Comparison of ENCODE assay signal across 22 mouse cellular contexts in genomic region chr10:84142741-84143454, GRCm38 (mm10).
DNase-seq lines count a peak whose midpoint lies in the region; ATAC-seq lines count a peak whose summit lies in the region.
"Had no signal": no experiment of that assay in that cellular context is flagged by ENCODE, and none has a peak within 500 bp of the region (broad histone marks: within the 10 kb centered on the region; RNA-seq: fewer than 3 reads in every experiment).

No protein-coding gene starts in this region.

- no peaks in the 10 kb centered on the region for H3K36me3 ChIP-seq in limb, embryonic 12.5 days
- no peaks in the 10 kb centered on the region for H3K36me3 ChIP-seq in limb, embryonic 10.5 days
- H3K36me3 ChIP-seq in embryonic facial prominence, embryonic 11.5 days (replicated peaks; ENCODE audit: control insufficient read depth, insufficient read depth, low read depth, low read length): no peaks in the 10 kb centered on the region
- H3K36me3 ChIP-seq: forebrain, embryonic 12.5 days; heart, embryonic 10.5 days; hindbrain, embryonic 13.5 days; intestine, embryonic 15.5 days; limb, embryonic 15.5 days; liver, embryonic 15.5 days had no signal

- no peak overlapping the region for H3K9ac ChIP-seq in limb, embryonic 12.5 days (replicated peaks)
- no peak overlapping the region for H3K9ac ChIP-seq in embryonic facial prominence, embryonic 11.5 days (replicated peaks; ENCODE audit: low read length)
- H3K9ac ChIP-seq: forebrain, embryonic 12.5 days; hindbrain, embryonic 13.5 days; intestine, embryonic 15.5 days; limb, embryonic 15.5 days; liver, embryonic 15.5 days had no signal

- no peak overlapping the region for H3K4me2 ChIP-seq in limb, embryonic 12.5 days
- no peak overlapping the region for H3K4me2 ChIP-seq in embryonic facial prominence, embryonic 11.5 days (ENCODE audit: low read depth, low read length)
- H3K4me2 ChIP-seq: forebrain, embryonic 12.5 days; hindbrain, embryonic 13.5 days; intestine, embryonic 15.5 days; limb, embryonic 15.5 days; liver, embryonic 15.5 days had no signal

- no peak for DNase-seq in limb, embryonic 10.5 days (ENCODE audit: low spot score)
- DNase-seq in embryonic facial prominence, embryonic 11.5 days (ENCODE audit: low spot score): peak; percentile 60
- peak; percentile 65 for DNase-seq in lung, postnatal 10 days
- no peak for DNase-seq in heart, postnatal 14 days
- DNase-seq in heart, adult 18-20 months: no peak
- DNase-seq in frontal cortex, adult 2 months (ENCODE audit: extremely low spot score in 1 of 2, low spot score in 1 of 2): no peak
- DNase-seq: adrenal gland, adult 2 months; B cell, adult 2 months; cerebellum, adult 9-10 months; gastrocnemius, postnatal 10 days; kidney, adult 9 months; kidney, postnatal 25 days; retina, postnatal 1 day; thymus, adult 2 months had no signal

- no peaks in the 10 kb centered on the region for H3K27me3 ChIP-seq in limb, embryonic 12.5 days
- H3K27me3 ChIP-seq in limb, embryonic 10.5 days (ENCODE audit: low read depth, poor library complexity, severe bottlenecking): no peaks in the 10 kb centered on the region
- no peaks in the 10 kb centered on the region for H3K27me3 ChIP-seq in embryonic facial prominence, embryonic 11.5 days (ENCODE audit: control insufficient read depth, insufficient read depth, low read length)
- H3K27me3 ChIP-seq: forebrain, embryonic 12.5 days; hindbrain, embryonic 13.5 days; intestine, embryonic 15.5 days; limb, embryonic 15.5 days; liver, embryonic 15.5 days had no signal

- peaks cover 20% of the 10 kb centered on the region for H3K4me1 ChIP-seq in limb, embryonic 12.5 days (replicated peaks)
- peaks cover 15% of the 10 kb centered on the region for H3K4me1 ChIP-seq in limb, embryonic 10.5 days
- 0 out of 2 replicates have a peak, but pooled peaks cover 2% of the 10 kb centered on the region for H3K4me1 ChIP-seq in embryonic facial prominence, embryonic 11.5 days (ENCODE audit: control insufficient read depth, insufficient read depth, low read length)
- H3K4me1 ChIP-seq: forebrain, embryonic 12.5 days; hindbrain, embryonic 13.5 days; intestine, embryonic 15.5 days; liver, embryonic 15.5 days had no signal

- intact Hi-C loops in heart, postnatal 14 days (cut with DNase I): no loop called here

- WGBS in limb, embryonic 12.5 days: 72% methylated on average over 8 of the region's 8 CpGs
- 88% methylated on average over 8 of the region's 8 CpGs for WGBS in limb, embryonic 10.5 days
- 60% methylated on average over 8 of the region's 8 CpGs for WGBS in embryonic facial prominence, embryonic 11.5 days

- ATAC-seq in limb, embryonic 12.5 days (ENCODE audit: insufficient number of reproducible peaks, insufficient read depth, low FRiP score, low TSS enrichment, low read depth): no peak
- ATAC-seq in embryonic facial prominence, embryonic 11.5 days (replicated peaks; ENCODE audit: insufficient number of reproducible peaks, low FRiP score, low TSS enrichment, low read depth): no peak
- ATAC-seq: intestine, embryonic 15.5 days had no signal

- H3K9me3 ChIP-seq in limb, embryonic 12.5 days: no peaks in the 10 kb centered on the region
- H3K9me3 ChIP-seq in limb, embryonic 10.5 days (replicated peaks): no peaks in the 10 kb centered on the region
- H3K9me3 ChIP-seq in embryonic facial prominence, embryonic 11.5 days (replicated peaks; ENCODE audit: control insufficient read depth, low read length): no peaks in the 10 kb centered on the region
- H3K9me3 ChIP-seq: forebrain, embryonic 12.5 days; heart, embryonic 10.5 days; hindbrain, embryonic 13.5 days; intestine, embryonic 15.5 days; limb, embryonic 15.5 days; liver, embryonic 15.5 days had no signal

- 0 out of 2 replicates have a peak overlapping the region, but pooled peaks have one; percentile 35 for H3K27ac ChIP-seq in limb, embryonic 12.5 days
- H3K27ac ChIP-seq in limb, embryonic 10.5 days: no peak overlapping the region
- no peak overlapping the region for H3K27ac ChIP-seq in embryonic facial prominence, embryonic 11.5 days (replicated peaks; ENCODE audit: low read depth, low read length)
- H3K27ac ChIP-seq: forebrain, embryonic 12.5 days; heart, embryonic 10.5 days; hindbrain, embryonic 13.5 days; intestine, embryonic 15.5 days; left cerebral cortex, adult 2 months; liver, embryonic 15.5 days had no signal

- no peak overlapping the region for H3K4me3 ChIP-seq in limb, embryonic 12.5 days (replicated peaks)
- no peak overlapping the region for H3K4me3 ChIP-seq in limb, embryonic 10.5 days
- no peak overlapping the region for H3K4me3 ChIP-seq in embryonic facial prominence, embryonic 11.5 days (ENCODE audit: low read depth, low read length)
- H3K4me3 ChIP-seq: forebrain, embryonic 12.5 days; heart, embryonic 10.5 days; hindbrain, embryonic 13.5 days; intestine, embryonic 15.5 days; left cerebral cortex, adult 2 months; limb, embryonic 15.5 days; liver, embryonic 15.5 days had no signal

Comparison
In these comparisons a context has a peak if more than half of its experiments do, and no peak if none do; other contexts are left out.
1. DNase-seq: peak in embryonic facial prominence, embryonic 11.5 days (single experiment) and lung, postnatal 10 days (single experiment); none in limb, embryonic 10.5 days (single experiment), heart, postnatal 14 days (0 of 2), heart, adult 18-20 months (0 of 2) and frontal cortex, adult 2 months (0 of 2).